Mouse (Mus musculus): Measurements from ENCODE around the gene Slc6a17.
A peak's percentile ranks its signal among the peaks of the same experiment; 100 is the strongest.

The Slc6a17 gene

DNA sequence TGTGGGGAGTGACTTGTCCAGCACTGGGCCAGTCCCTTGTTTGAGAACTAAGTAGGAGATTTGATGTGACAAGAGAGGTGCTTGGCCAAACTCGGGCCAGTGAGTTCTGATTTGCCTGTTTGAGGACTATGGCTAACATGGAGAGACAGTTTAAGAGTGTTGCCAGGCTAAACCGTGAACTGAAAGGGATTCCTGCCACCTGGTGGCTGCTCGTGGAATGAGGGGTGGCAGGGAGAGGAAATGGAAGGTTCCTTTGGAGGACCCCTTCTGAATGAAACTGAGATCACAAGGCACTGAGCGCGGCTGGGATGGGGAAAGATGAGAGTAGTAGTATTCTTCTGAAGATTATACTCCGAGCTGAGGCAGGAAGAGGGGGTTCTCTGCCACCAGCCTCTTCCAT lies 51.2 kb downstream of the Slc6a17 start:
- peak; percentile 13 for DNase-seq (ENCODE audit: low spot score)

DNA sequence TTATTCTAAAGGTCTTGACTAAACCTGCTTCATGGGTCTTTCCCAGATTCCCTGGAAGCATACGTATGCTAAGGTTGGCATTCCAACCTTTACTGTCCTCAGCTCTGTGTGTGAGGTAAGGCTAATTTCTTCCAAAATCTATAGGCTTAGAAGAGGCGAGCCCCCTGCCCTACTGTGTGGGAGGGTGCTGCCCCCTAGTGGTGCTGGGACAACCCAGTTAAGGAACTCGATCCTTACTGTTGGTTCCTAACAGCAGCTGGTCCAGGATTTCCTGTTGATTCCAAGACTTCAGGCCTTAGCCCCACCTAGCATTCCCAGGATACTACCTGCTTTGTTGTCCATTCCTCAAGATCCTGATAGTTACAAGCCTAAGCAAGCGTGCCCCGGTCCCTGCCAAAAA lies 55.7 kb downstream of the Slc6a17 start:
- DNase-seq (ENCODE audit: low spot score), result peak; percentile 18

DNA sequence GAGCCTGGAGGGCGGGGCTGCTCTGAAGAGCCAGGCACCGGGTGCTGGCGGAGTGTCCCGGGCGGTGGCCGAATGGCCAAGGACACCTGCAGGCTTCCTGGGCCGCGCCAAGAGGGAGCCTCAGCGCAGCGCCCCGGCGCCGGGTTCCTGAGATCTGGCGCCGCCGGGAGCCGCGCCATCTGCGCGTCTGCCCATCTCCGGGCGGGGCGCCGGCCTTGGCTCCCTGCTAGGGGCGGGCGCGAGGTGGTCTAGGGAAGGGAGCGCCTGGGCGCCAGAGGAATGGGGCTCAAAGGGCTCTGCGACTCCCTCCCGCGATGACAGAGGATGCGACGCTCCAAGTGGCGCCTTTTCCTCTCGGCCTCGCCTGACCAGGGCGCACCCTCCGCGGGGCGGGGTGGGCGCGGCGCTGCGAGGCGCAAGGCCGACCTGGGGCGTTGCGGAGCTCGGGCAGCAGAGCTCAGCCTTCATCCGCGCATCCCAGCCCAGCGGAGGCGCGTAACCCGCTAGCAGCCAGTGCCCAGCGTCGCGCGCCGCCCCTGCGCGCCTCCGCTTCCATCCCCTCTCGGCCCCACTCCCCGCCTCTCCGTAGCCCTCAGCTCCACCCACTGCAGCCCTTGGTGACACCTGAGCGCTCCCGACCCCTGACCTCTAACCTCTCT lies 57.9 kb downstream of the Slc6a17 start:
- DNase-seq (ENCODE audit: low spot score), result no peak

DNA sequence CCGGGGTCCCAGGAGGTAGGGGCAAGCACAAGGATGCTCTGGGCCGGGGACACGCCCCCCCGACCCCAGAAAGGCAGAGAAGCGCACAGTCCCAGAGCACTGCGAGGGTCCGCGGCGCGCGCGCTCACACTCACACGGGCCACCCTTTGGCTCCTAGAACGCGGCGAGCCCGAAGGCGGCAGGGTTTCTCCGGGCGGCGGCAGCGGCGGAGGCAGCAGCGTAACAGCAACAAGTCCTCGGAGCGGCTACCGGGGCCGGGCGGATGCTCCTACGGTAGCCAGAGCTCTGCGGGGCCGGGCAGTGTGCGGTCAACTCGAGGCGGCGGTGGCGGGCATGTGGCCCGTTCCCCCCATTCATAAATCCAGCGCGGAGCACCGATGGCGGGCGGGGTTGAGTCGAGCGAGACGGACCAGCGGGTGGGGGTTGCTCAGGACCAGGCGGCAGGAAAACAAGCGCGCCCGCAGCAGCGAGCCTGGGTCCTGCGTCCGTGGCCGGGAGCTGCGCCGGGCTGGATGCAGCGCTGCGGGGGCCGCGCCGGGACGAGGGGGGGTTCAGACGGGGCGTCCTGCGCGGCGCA lies 58.5 kb downstream of the Slc6a17 start, which contains the start of gene Kcnc4:
TSS of gene Kcnc4 (minus strand) at position 357 of the 577 bp plus-strand sequence.
- no peak for DNase-seq (ENCODE audit: low spot score)

DNA sequence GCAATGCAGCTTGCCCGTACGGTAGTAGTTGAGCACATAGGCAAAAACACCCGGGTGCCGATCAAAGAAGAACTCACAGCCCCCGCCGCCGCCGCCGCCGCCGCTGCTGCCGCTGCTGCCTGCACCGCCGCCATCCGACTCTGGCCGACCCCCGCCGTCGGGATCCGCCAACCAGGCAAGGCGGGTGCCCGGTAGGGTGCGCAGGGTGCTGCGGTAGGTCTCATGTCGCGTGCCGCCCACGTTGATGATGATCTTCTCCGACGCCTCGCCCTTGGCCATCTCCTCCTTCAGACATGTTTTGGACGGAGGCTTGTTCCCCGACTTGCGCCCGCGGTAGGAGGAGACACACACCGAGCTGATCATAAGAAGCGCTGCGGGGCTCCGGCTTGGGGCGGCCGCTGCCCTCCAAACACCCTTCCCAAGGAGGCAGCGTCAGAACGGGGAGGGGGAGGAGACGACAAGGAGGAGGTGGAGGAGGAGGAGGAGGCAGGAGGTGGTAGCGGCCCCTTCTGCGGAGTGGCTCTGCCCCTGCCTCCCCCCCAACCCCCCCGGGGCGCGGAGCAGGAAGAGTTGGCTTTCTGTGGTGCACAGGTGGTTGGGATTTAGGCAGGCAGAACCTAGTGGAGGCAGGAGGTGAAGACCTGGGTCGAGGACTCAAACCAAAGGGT lies 59.2 kb downstream of the Slc6a17 start:
- no peak for DNase-seq (ENCODE audit: low spot score)

DNA sequence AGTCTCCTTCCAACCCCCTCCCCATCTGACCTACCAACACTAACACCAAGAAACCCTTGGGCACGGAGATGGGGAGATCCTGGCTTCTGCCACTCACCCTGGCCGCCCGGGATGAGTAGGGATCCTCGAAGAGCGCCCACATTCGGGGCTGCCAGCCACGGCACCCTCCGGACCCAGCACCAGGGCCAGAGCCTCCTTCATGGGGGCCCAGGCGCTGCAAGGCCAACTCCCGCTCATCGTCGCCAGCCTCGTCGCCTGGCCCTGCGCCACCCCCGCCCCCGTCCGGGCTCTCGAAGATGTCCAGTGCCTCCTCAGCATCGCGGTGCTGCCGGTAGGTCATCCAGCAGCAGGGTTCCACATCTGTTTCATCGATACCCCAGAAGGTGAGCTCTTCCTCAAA lies 59.7 kb downstream of the Slc6a17 start:
- no peak for DNase-seq (ENCODE audit: low spot score)

DNA sequence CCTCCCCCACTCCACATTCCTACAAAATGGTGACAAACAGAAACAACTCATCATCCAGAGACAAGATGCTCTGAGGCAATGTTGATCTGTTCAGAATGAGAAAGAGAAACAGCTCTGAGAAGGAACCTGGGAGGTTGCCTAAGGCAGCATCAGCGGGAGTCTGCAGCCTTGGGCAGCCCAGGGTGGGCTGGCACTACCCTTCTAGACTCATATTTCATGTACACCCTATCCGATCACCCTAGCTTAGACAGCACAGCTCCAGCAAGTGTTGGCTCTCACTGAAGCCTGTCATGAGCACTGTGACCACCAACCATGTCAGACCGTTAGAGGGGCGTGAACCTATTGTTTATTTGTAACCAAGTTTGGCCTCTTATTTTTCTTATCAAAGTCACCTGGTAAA lies 63.5 kb downstream of the Slc6a17 start:
- DNase-seq (ENCODE audit: low spot score), result no peak

DNA sequence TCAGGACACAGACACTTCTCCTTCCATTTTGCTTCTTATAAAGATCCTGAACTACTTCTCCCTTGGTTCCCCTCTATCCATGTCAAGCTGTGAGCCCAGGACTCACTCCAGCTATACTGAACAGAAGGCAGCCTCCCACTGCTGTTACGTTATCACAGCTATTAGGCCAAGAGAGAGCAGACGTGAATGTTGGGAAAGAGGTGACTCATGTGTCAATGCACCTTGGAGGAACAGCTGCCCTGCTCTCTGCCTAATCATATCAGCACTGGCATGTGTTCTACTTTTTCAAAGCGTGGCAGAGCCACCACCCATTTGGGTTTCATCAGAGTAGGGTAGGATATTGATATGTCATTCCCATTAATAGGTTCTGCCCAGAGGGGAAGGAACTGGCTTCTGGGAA lies 71.0 kb downstream of the Slc6a17 start:
- no peak for DNase-seq (ENCODE audit: low spot score)

DNA sequence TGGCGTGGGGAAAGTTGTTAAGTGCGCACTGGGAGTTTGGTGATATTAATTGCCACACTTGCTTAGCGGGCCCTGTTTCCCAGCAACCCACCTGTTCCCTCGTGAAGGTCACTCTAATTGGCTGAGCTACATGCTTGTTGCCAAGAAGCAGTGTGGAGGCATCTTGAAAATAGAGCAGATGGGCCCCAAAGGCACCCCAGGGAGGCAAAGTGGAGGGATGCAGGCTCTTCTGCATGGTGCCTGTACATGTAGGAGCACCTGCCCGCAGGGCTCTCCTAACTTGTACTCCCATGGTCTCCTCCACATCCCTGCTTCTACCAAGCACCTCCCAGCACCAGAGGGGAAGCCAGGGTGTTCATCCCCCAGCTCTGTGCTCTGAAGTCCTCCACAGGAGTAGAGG lies 74.0 kb downstream of the Slc6a17 start:
- DNase-seq (ENCODE audit: low spot score), result no peak

DNA sequence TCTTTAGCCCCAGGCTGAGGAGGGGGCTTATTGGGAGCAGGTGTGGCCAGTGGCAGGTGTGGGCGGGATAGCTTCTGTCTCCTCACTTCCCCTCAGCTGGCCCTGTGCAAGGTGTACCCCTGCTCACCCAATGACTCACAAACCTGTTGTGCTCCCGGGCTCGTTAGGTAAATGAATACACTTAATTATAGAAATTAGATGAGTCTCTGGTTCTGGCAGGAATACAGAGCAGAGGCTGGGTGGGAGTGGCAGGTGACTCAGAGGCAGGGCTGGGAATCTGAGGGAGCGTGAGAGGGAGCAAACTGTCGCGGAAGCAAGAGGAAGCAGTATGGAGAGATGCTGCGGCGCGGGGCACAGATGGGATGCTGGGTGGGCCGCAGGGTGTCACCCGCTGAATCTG lies 75.6 kb downstream of the Slc6a17 start:
- DNase-seq (ENCODE audit: low spot score), result no peak

DNA sequence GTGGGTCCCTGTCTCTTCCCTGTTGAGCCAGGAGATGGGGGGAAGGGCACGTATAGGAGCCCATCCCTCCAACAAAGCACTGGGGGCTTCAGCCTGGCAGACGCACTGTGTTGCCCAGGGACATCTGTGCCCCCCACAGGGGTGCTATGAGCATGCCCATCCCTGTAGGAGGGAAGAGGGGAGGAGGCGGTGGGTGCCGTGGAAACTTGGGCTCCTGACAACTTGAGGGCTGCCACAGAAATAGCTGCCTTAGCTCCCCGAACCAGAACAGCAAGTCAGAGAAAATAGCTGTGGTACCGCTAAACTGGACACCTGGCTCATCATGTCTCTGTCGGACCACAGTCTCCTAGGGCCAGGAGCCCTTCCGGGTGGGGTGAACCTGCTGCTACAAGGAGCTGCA lies 76.5 kb downstream of the Slc6a17 start:
- no peak for DNase-seq (ENCODE audit: low spot score)

DNA sequence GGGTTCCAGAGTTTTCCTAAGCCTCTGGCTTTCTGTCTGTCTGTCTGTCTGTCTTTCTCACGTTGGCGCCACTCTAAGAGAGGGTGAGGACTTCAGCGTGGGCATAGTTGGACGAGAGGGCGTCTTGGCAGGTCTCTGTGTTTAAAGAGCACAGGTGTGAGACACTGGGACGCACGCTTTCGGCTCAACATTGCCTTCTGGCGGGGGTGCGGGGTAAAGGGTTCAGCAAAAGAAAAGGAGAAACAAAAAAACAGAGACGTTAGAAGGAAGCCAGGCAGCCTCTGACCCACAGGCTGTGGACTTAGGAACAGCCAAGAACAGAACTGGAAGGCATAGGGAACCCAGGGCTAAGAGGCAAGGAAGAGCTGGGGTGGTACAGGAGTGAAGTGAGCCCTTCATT lies 78.5 kb downstream of the Slc6a17 start:
- no peak for DNase-seq (ENCODE audit: low spot score)

DNA sequence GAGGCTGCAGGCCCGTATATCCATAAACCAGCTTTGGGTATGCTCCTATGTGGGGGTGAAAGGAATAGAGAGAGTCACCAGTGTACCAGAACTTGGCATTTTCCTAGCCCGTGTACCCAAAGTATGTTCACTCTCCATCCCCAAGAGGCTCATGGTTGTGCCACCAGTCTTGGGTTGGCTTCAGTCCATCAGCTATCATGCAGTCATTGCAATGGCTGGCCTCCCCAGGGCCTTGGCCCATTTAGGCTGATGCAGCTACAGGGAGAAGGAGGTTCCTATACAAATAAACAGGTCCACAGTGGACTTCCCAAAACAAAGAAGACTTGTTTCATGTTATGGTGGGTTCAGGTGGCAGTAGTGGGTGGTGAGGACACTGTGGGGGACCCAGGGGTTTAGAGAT lies 80.2 kb downstream of the Slc6a17 start:
- no peak for DNase-seq (ENCODE audit: low spot score)

DNA sequence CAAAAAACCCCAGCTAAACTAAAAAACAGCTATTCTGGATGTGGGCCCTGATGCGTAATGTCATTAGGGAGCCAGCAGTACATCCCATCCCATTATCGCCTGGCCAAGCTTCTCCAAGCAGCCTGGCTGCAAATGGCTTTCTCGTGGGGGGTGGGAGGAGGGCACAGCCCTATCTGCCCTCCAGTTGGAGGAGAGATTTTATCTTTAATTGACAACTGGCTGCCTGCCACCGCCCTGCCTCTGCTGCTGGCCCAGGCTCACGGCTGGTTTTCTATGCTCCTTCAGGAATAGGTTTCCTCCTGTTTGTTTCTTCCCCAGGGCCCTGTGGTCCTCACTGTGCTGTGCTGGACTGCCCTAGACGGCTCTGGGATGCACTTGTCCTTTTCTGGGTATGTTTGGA lies 81.4 kb downstream of the Slc6a17 start:
- no peak for DNase-seq (ENCODE audit: low spot score)

DNA sequence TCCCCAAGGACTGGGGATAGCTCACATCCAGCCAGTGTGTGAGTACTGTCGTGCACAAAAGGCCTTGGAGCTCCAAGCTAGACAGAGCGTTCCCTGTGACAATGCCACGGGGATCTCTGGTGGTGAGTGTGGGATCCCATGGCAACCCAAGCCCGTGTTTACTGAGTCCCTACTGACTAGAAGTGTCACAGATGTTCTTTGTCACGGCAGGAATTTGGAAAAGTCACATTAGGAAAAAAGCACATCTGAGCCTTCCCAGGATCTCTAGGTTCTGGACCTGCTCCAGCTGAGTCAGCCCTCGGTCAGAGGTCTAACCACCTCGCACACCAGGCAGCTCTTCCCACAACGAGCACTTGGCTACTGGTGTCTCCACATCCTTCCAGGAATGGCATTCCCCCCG lies 84.2 kb downstream of the Slc6a17 start:
- no peak for DNase-seq (ENCODE audit: low spot score)

DNA sequence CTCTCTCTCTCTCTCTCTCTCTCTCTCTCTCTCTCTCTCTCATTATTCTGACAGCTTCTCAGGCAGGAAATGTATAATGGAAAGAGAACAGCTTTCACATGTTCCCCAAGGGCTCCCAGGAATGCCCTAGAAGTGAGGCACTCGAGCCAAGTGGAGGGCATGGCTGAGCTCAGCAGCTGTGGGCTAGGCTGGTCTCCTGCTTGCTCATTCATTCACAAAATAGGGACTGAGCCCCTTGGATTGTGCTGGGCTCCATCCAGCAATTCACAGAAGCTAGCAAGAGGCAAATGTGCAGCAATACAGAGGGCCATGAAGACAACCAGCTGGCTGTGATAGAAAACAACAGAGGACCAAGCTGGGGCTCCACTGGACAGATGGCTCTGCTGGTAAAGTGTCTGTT lies 86.5 kb downstream of the Slc6a17 start:
- no peak for DNase-seq (ENCODE audit: low spot score)

DNA sequence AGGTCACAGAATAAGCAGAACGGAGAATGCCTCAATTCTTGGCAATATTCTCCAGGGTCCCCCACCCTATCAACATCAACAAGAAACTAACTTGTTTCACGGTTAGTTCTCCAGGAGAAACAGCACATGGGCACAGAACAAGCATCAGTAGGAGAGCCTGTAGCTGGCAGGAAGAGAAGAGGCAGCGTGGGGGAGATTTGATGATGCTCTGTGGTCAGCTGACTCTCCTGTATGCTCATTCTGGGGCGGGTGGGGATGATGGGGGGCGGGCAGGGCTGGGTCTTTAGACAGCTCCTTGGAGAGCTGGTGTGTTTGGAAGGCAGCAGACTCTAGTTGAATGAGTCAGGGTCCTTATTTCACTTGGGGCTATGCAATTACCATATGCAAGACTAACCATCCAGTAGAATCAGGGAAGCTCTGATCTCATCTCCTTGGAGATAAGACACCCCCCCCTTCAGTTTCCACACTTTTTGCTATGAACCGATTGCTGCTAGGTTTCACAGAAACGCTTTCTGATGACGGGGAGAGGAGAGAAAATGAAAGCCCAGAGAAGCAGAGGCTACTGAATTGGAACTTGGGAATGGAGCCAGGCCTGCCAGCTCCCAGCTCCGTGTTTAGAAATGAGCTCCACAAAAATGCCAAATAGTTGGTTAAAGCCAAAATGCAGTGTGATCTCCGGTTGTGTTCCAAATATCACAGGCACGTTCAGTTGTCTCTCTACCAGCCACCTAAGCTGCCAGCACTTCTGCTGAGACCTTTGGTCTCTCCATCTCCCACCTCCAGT lies 93.4 kb downstream of the Slc6a17 start:
- no peak for DNase-seq (ENCODE audit: low spot score)

DNA sequence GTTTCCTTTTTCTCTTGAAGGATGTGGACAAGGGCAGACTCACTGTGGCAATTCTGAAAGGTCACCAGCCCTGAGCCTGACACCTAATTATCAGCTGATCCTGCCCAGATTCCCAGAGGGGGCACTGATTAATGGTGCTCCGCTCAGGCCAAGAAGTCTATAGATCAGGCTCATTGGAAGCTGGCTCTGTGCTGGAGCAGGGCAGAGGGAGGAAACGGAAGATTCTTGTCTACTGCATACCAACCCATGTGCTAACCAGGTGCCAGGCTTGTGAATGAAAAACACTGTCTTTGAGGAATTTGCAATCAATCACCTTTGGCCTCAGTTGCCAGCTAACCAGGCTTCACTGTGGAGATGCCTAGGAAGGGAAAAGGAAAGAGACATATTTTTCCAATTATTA lies 97.7 kb downstream of the Slc6a17 start:
- no peak for DNase-seq (ENCODE audit: low spot score)

Data from c-Kit-positive CD71-positive TER-119-positive erythroid progenitor cells, embryonic 14.5 days (primary cell).